Mouse (Mus musculus): ENCODE measurements around the gene Nfkb2. TPM values are rescaled to one million over a fixed set of nuclear protein-coding genes. Genes with fewer than 3 reads are reported as not detected.
A peak's percentile ranks its signal among the peaks of the same experiment; 100 is the strongest.

Nfkb2 gene
- polyA plus RNA-seq, 1 experiment from 2014 or later = 5.4 TPM

DNA sequence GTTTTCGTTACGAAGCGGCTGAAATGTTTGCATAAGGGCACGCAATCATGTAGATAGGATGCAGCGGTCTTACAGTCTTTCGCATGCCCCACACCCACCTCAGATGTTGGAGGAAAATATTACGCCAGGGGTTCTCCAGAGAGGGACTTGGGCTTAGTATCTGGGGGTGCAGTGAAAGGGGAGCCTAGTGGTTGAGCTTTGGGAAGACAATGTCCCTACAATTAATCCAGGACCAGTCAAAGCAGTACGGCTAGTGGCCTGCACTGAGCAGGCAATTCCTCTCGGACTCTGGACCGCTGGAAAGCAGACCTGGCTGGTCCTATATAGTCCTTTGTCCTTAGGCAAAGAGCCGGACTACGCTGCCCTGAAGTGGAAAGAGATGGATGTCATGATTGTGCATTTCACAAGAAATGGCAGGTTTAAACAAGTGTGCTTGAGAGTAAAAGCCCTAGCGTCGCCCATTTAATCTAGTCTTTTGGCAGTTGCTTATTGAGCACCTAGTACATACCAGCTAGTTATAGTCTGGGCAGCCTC is 23.5 kb downstream of the Nfkb2 start:
- Histone ChIP-seq H3K4me2 (ENCODE audit: low read depth, low read length) (peak overlapping the region; percentile 95), H3K27ac (replicated peaks; ENCODE audit: low read depth, low read length) (no peak overlapping the region; the same call in 1 of the 2 replicates), H3K36me3 (replicated peaks; ENCODE audit: control insufficient read depth, insufficient read depth, low read depth, low read length) (no peaks in the 10 kb centered on the region), H3K9me3 (replicated peaks; ENCODE audit: control insufficient read depth, low read length) (no peaks in the 10 kb centered on the region), H3K4me3 (ENCODE audit: low read depth, low read length) (peak overlapping the region; percentile 65), H3K4me1 (ENCODE audit: control insufficient read depth, insufficient read depth, low read length) (peaks cover 3% of the 10 kb centered on the region; the same call in 1 of the 2 replicates), H3K9ac (replicated peaks; ENCODE audit: low read length) (peak overlapping the region; percentile 47; the same call in 1 of the 2 replicates), H3K27me3 (ENCODE audit: control insufficient read depth, insufficient read depth, low read length) (peaks cover 33% of the 10 kb centered on the region)
- DNase-seq (ENCODE audit: low spot score) (no peak), ATAC-seq (replicated peaks; ENCODE audit: insufficient number of reproducible peaks, low FRiP score, low TSS enrichment, low read depth) (no peak)
- 28% methylated on average over 14 of the region's 14 CpGs for WGBS

DNA sequence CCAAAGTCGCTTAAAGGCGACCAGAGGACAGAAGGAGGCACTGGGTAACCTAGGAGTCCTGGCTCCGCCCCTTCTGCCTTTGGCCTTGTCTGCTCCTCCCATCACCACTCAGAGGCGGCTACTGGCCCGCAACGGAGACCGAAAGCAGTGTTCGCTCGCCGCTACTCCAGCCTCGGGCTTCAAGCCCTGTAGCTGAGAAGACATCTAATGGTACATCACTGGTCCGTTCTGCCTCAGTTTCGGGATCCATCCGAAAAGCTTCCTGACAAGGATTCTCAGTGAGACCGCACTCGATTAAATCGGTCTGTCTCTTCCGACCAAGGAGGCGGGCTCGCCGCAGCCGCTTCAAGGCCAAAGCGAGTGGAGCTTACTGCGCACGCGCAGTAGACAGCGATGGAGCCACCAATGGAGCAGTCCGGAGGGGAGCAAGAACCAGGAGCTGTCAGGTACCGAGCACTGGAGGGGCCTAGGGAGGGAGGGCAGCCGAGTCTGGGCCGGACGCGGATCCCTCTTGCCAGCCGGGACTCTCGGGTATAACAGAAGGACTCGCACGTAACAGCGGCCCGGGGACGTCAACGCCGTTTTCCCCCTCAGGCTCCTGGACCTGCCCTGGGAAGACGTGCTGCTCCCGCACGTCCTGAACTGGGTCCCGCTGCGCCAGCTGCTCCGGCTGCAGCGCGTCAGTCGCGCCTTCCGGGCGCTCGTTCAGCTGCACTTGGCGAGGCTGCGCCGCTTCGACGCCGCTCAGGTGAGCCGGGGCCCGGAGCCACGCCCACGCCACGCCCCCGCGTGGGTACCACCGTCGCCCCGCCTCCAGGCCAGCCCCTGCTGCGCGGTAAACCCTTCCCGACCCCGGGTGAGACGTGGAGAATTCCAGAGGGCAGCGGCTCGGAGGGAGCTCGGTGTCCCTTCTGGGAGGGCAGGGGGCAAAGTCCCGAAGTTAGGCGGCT is 24.2 kb downstream of the Nfkb2 start, which contains the start of gene Fbxl15:
TSS of gene Fbxl15 (plus strand) at position 104 of the 950 bp plus-strand sequence.
- Histone ChIP-seq H3K9me3 (replicated peaks; ENCODE audit: control insufficient read depth, low read length) (no peaks in the 10 kb centered on the region), H3K27ac (replicated peaks; ENCODE audit: low read depth, low read length) (peak within 1 kb of the TSS; percentile 49), H3K27me3 (ENCODE audit: control insufficient read depth, insufficient read depth, low read length) (peaks cover 29% of the 10 kb centered on the region), H3K4me2 (ENCODE audit: low read depth, low read length) (peak within 1 kb of the TSS; percentile 95), H3K36me3 (replicated peaks; ENCODE audit: control insufficient read depth, insufficient read depth, low read depth, low read length) (no peaks in the 10 kb centered on the region), H3K9ac (replicated peaks; ENCODE audit: low read length) (peak within 1 kb of the TSS; percentile 47), H3K4me3 (ENCODE audit: low read depth, low read length) (peak within 1 kb of the TSS; percentile 65), H3K4me1 (ENCODE audit: control insufficient read depth, insufficient read depth, low read length) (peaks cover 3% of the 10 kb centered on the region; the same call in 1 of the 2 replicates)
- peak; percentile 95 for DNase-seq (ENCODE audit: low spot score)
- ATAC-seq (replicated peaks; ENCODE audit: insufficient number of reproducible peaks, low FRiP score, low TSS enrichment, low read depth) = peak; percentile 84
- under 1% methylated on average over 74 of the region's 81 CpGs for WGBS

- DNase-seq (ENCODE audit: low spot score) (no peak), ATAC-seq (replicated peaks; ENCODE audit: insufficient number of reproducible peaks, low FRiP score, low TSS enrichment, low read depth) (no peak)
- H3K4me1 ChIP-seq (ENCODE audit: control insufficient read depth, insufficient read depth, low read length) = peaks cover 3% of the 10 kb centered on the region; the same call in 1 of the 2 replicates
- H3K27ac ChIP-seq (replicated peaks; ENCODE audit: low read depth, low read length) = peak overlapping the region; percentile 49; the same call in 1 of the 2 replicates
- H3K4me2 ChIP-seq (ENCODE audit: low read depth, low read length) = peak overlapping the region; percentile 95
- no peaks in the 10 kb centered on the region for H3K9me3 ChIP-seq (replicated peaks; ENCODE audit: control insufficient read depth, low read length)
- H3K4me3 ChIP-seq (ENCODE audit: low read depth, low read length) = peak overlapping the region; percentile 65
- peaks cover 28% of the 10 kb centered on the region for H3K27me3 ChIP-seq (ENCODE audit: control insufficient read depth, insufficient read depth, low read length)
- 1% methylated on average over 49 of the region's 54 CpGs for WGBS
- H3K36me3 ChIP-seq (replicated peaks; ENCODE audit: control insufficient read depth, insufficient read depth, low read depth, low read length) = no peaks in the 10 kb centered on the region
- H3K9ac ChIP-seq (replicated peaks; ENCODE audit: low read length) = peak overlapping the region; percentile 47
Measured at GRCm38 (mm10) chr19:46329031-46329641, 25.0 kb downstream of the Nfkb2 start.

- 0 out of 2 replicates have a peak, but pooled peaks have one; percentile 11 for ATAC-seq (replicated peaks; ENCODE audit: insufficient number of reproducible peaks, low FRiP score, low TSS enrichment, low read depth)
- WGBS = 5% methylated on average over 16 of the region's 16 CpGs
- Histone ChIP-seq H3K9ac (replicated peaks; ENCODE audit: low read length) (no peak overlapping the region; the same call in 1 of the 2 replicates), H3K4me1 (ENCODE audit: control insufficient read depth, insufficient read depth, low read length) (peaks cover 3% of the 10 kb centered on the region; the same call in 1 of the 2 replicates), H3K4me3 (ENCODE audit: low read depth, low read length) (no peak overlapping the region), H3K36me3 (replicated peaks; ENCODE audit: control insufficient read depth, insufficient read depth, low read depth, low read length) (no peaks in the 10 kb centered on the region), H3K27me3 (ENCODE audit: control insufficient read depth, insufficient read depth, low read length) (peaks cover 20% of the 10 kb centered on the region), H3K27ac (replicated peaks; ENCODE audit: low read depth, low read length) (no peak overlapping the region), H3K4me2 (ENCODE audit: low read depth, low read length) (peak overlapping the region; percentile 13; the same call in 1 of the 2 replicates), H3K9me3 (replicated peaks; ENCODE audit: control insufficient read depth, low read length) (no peaks in the 10 kb centered on the region)
- DNase-seq (ENCODE audit: low spot score) = peak; percentile 78
Measured at GRCm38 (mm10) chr19:46329951-46330350, 25.8 kb downstream of the Nfkb2 start.

GRCm38 (mm10) chr19:46330696-46331095 is 26.6 kb downstream of the Nfkb2 start:
- no peak overlapping the region for H3K4me3 ChIP-seq (ENCODE audit: low read depth, low read length)
- H3K4me1 ChIP-seq (ENCODE audit: control insufficient read depth, insufficient read depth, low read length) = peaks cover 3% of the 10 kb centered on the region; the same call in 1 of the 2 replicates
- DNase-seq (ENCODE audit: low spot score) = no peak
- no peaks in the 10 kb centered on the region for H3K9me3 ChIP-seq (replicated peaks; ENCODE audit: control insufficient read depth, low read length)
- ATAC-seq (replicated peaks; ENCODE audit: insufficient number of reproducible peaks, low FRiP score, low TSS enrichment, low read depth) = no peak
- H3K9ac ChIP-seq (replicated peaks; ENCODE audit: low read length) = no peak overlapping the region
- H3K27ac ChIP-seq (replicated peaks; ENCODE audit: low read depth, low read length) = no peak overlapping the region
- 87% methylated on average over 12 of the region's 12 CpGs for WGBS
- H3K4me2 ChIP-seq (ENCODE audit: low read depth, low read length) = no peak overlapping the region
- peaks cover 13% of the 10 kb centered on the region for H3K27me3 ChIP-seq (ENCODE audit: control insufficient read depth, insufficient read depth, low read length)
- no peaks in the 10 kb centered on the region for H3K36me3 ChIP-seq (replicated peaks; ENCODE audit: control insufficient read depth, insufficient read depth, low read depth, low read length)

DNA sequence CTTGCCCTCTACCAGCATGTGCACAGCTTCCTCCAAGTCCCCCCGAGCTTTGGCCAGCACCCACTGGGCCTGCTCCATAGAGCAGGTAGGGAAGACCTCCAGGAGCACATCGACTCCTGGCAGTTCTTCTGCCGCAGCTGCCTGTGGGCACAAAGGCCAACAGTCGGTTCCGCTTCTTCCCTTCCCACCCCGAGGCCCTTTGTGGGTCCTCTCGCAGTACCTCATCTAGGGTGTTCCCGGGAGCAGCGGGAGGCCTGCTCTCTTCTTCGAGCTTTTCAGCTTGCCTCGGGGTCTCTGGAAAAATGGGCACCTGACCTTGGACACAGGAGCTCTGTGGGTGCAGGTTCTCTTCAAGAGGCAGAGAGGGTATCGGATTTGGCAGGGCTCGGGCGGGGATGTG is 27.2 kb downstream of the Nfkb2 start:
- Histone ChIP-seq H3K4me3 (ENCODE audit: low read depth, low read length) (no peak overlapping the region), H3K4me2 (ENCODE audit: low read depth, low read length) (no peak overlapping the region)
- no peak for ATAC-seq (replicated peaks; ENCODE audit: insufficient number of reproducible peaks, low FRiP score, low TSS enrichment, low read depth)

GRCm38 (mm10) chr19:46331936-46332335 is 27.8 kb downstream of the Nfkb2 start:
- DNase-seq (ENCODE audit: low spot score) = no peak
- H3K27me3 ChIP-seq (ENCODE audit: control insufficient read depth, insufficient read depth, low read length) = peaks cover 1% of the 10 kb centered on the region
- no peak overlapping the region for H3K27ac ChIP-seq (replicated peaks; ENCODE audit: low read depth, low read length)
- WGBS = 82% methylated on average over 3 of the region's 3 CpGs
- no peak overlapping the region for H3K4me3 ChIP-seq (ENCODE audit: low read depth, low read length)
- H3K9ac ChIP-seq (replicated peaks; ENCODE audit: low read length) = no peak overlapping the region
- peaks cover 3% of the 10 kb centered on the region; the same call in 1 of the 2 replicates for H3K4me1 ChIP-seq (ENCODE audit: control insufficient read depth, insufficient read depth, low read length)
- H3K4me2 ChIP-seq (ENCODE audit: low read depth, low read length) = no peak overlapping the region
- no peaks in the 10 kb centered on the region for H3K9me3 ChIP-seq (replicated peaks; ENCODE audit: control insufficient read depth, low read length)
- no peaks in the 10 kb centered on the region for H3K36me3 ChIP-seq (replicated peaks; ENCODE audit: control insufficient read depth, insufficient read depth, low read depth, low read length)
- no peak for ATAC-seq (replicated peaks; ENCODE audit: insufficient number of reproducible peaks, low FRiP score, low TSS enrichment, low read depth)

More for the DNA sequence above, 27.2 kb downstream of the Nfkb2 start:
- WGBS = 88% methylated on average over 14 of the region's 14 CpGs
- DNase-seq (ENCODE audit: low spot score) = no peak
- H3K36me3 ChIP-seq (replicated peaks; ENCODE audit: control insufficient read depth, insufficient read depth, low read depth, low read length) = no peaks in the 10 kb centered on the region
- H3K9me3 ChIP-seq (replicated peaks; ENCODE audit: control insufficient read depth, low read length) = no peaks in the 10 kb centered on the region
- H3K9ac ChIP-seq (replicated peaks; ENCODE audit: low read length) = no peak overlapping the region
- H3K4me1 ChIP-seq (ENCODE audit: control insufficient read depth, insufficient read depth, low read length) = peaks cover 3% of the 10 kb centered on the region; the same call in 1 of the 2 replicates
- peaks cover 7% of the 10 kb centered on the region for H3K27me3 ChIP-seq (ENCODE audit: control insufficient read depth, insufficient read depth, low read length)
- H3K27ac ChIP-seq (replicated peaks; ENCODE audit: low read depth, low read length) = no peak overlapping the region
